24 mouse cellular contexts compared by ENCODE assay signal in the genomic region with DNA sequence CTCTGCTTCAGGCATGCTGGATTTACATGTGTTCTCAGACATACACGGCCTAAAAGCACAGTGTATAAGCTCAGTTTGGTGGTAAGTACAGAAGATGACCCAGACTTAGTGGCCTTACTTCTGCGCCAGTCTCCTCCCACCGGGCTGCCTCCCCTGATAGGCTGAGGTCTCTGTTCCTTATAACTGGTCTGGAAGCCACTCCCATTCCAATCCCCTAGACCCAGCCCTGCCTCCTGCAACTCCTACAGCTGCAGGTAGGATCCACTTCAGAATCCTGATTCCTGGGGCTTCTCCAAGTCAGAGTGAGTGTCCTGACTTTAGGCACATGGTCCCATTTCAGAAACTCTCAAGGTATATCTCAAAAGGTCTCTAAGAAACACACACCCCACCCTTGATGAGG. TPM values are rescaled to one million over a fixed set of nuclear protein-coding genes. Genes with fewer than 3 reads are reported as not detected.
DNase-seq lines count a peak whose midpoint lies in the region; ATAC-seq and TF ChIP-seq lines count a peak whose summit lies in the region.
"Had no signal": no experiment of that assay in that cellular context is flagged by ENCODE, and none has a peak within 500 bp of the region (broad histone marks: within the 10 kb centered on the region; RNA-seq: fewer than 3 reads in every experiment).

No protein-coding gene starts in this region.

- no peak for TF ChIP-seq CTCF in testis, adult 2 months (IDR thresholded peaks at IDR 0.05; ENCODE audit: control insufficient read depth, insufficient read depth, insufficient replicate concordance, low read depth, low read length)
- peak; percentile 11; the same call in 1 of the 2 replicates for TF ChIP-seq CTCF in intestine, postnatal 0 days (IDR thresholded peaks at IDR 0.05; ENCODE audit: low read depth)
- no peak for TF ChIP-seq CTCF in heart, adult 2 months (IDR thresholded peaks at IDR 0.05)

- no peaks in the 10 kb centered on the region for H3K9me3 ChIP-seq in intestine, postnatal 0 days (ENCODE audit: control insufficient read depth)
- H3K9me3 ChIP-seq: embryonic facial prominence, embryonic 13.5 days; forebrain, embryonic 12.5 days; G1E; heart, embryonic 10.5 days; heart, embryonic 15.5 days; hindbrain, embryonic 10.5 days had no signal

- no peaks in the 10 kb centered on the region for H3K27me3 ChIP-seq in testis, adult 2 months (ENCODE audit: control insufficient read depth, insufficient read depth, low read length)
- H3K27me3 ChIP-seq in intestine, postnatal 0 days (replicated peaks; ENCODE audit: control insufficient read depth, insufficient read depth, low read length), result no peaks in the 10 kb centered on the region
- no peaks in the 10 kb centered on the region for H3K27me3 ChIP-seq in heart, adult 2 months (ENCODE audit: control insufficient read depth, insufficient read depth, low read length)
- H3K27me3 ChIP-seq: embryonic facial prominence, embryonic 13.5 days; heart, embryonic 15.5 days had no signal

- H3K79me2 ChIP-seq in heart, adult 2 months (replicated peaks; ENCODE audit: control insufficient read depth, insufficient read depth, low read length), result no peaks in the 10 kb centered on the region

- intact Hi-C loops in heart, adult 2 months (cut with DNase I), result no loop called here

- TF ChIP-seq EP300 in heart, adult 2 months (IDR thresholded peaks at IDR 0.05; ENCODE audit: insufficient read depth, low read depth, low read length), result no peak

- H3K27ac ChIP-seq in testis, adult 2 months (ENCODE audit: control insufficient read depth, insufficient read depth, low read depth, low read length), result no peak overlapping the region
- peak overlapping the region; percentile 36 for H3K27ac ChIP-seq in intestine, postnatal 0 days (ENCODE audit: low read depth, low read length)
- H3K27ac ChIP-seq in heart, adult 2 months, result no peak overlapping the region
- H3K27ac ChIP-seq: embryonic facial prominence, embryonic 13.5 days; forebrain, embryonic 12.5 days; heart, embryonic 10.5 days; heart, embryonic 15.5 days; hindbrain, embryonic 10.5 days; hindbrain, embryonic 14.5 days had no signal

- no peak for TF ChIP-seq POLR2A in testis, adult 2 months (IDR thresholded peaks at IDR 0.05; ENCODE audit: control insufficient read depth, low read depth, low read length)
- TF ChIP-seq POLR2A in heart, adult 2 months (IDR thresholded peaks at IDR 0.05; ENCODE audit: insufficient read depth, low read depth, low read length), result no peak

- ATAC-seq in common myeloid progenitor, adult 5-6 weeks (replicated peaks; ENCODE audit: low read depth, poor library complexity, severe bottlenecking), result 0 out of 2 replicates have a peak, but pooled peaks have one; percentile 27
- ATAC-seq in intestine, postnatal 0 days, result 0 out of 2 replicates have a peak, but pooled peaks have one; percentile 21
- ATAC-seq: activated CD4-positive, CD25-positive, alpha-beta regulatory T cell, adult 4 months; CD4-positive, CD25-positive, alpha-beta regulatory T cell, adult 4 months; forebrain, embryonic 16.5 days had no signal

- peaks cover 5% of the 10 kb centered on the region for H3K4me1 ChIP-seq in testis, adult 2 months (ENCODE audit: control insufficient read depth, insufficient read depth, low read length)
- H3K4me1 ChIP-seq in intestine, postnatal 0 days (replicated peaks; ENCODE audit: control insufficient read depth, insufficient read depth, low read length), result no peaks in the 10 kb centered on the region; the same call in 1 of the 2 replicates
- no peaks in the 10 kb centered on the region for H3K4me1 ChIP-seq in heart, adult 2 months (ENCODE audit: control insufficient read depth, insufficient read depth, low read length)

- H3K9ac ChIP-seq in intestine, postnatal 0 days (ENCODE audit: low read depth, low read length), result no peak overlapping the region
- H3K9ac ChIP-seq in heart, adult 2 months (ENCODE audit: low read depth, low read length), result no peak overlapping the region
- H3K9ac ChIP-seq: embryonic facial prominence, embryonic 13.5 days; forebrain, embryonic 12.5 days; heart, embryonic 15.5 days; hindbrain, embryonic 14.5 days had no signal

- 47% methylated on average over 3 of the region's 3 CpGs for WGBS in intestine, postnatal 0 days
- WGBS in heart, adult 2 months, result 74% methylated on average over 3 of the region's 3 CpGs

- no peaks in the 10 kb centered on the region for H3K36me3 ChIP-seq in testis, adult 2 months (ENCODE audit: control insufficient read depth, insufficient read depth, low read length)
- no peaks in the 10 kb centered on the region for H3K36me3 ChIP-seq in intestine, postnatal 0 days (ENCODE audit: control insufficient read depth, insufficient read depth)
- H3K36me3 ChIP-seq in heart, adult 2 months (ENCODE audit: control insufficient read depth, insufficient read depth, low read length), result no peaks in the 10 kb centered on the region
- H3K36me3 ChIP-seq: embryonic facial prominence, embryonic 13.5 days; forebrain, embryonic 12.5 days; G1E; heart, embryonic 10.5 days; heart, embryonic 15.5 days; hindbrain, embryonic 10.5 days had no signal

- H3K4me3 ChIP-seq in testis, adult 2 months (ENCODE audit: control insufficient read depth, low read depth, low read length), result peak overlapping the region; percentile 90; the same call in 1 of the 2 replicates
- no peak overlapping the region for H3K4me3 ChIP-seq in intestine, postnatal 0 days (ENCODE audit: low read depth, low read length)
- H3K4me3 ChIP-seq in heart, adult 2 months, result no peak overlapping the region
- H3K4me3 ChIP-seq: embryonic facial prominence, embryonic 13.5 days; forebrain, embryonic 12.5 days; heart, embryonic 10.5 days; heart, embryonic 15.5 days; hindbrain, embryonic 10.5 days had no signal

- no peak overlapping the region; the same call in 1 of the 2 replicates for H3K4me2 ChIP-seq in intestine, postnatal 0 days (replicated peaks; ENCODE audit: low read depth)
- H3K4me2 ChIP-seq: embryonic facial prominence, embryonic 13.5 days; forebrain, embryonic 12.5 days; heart, embryonic 15.5 days; hindbrain, embryonic 14.5 days had no signal

- DNase-seq in testis, postnatal 14 days (ENCODE audit: low spot score), result no peak
- no peak for DNase-seq in heart, adult 2 months
- no peak for DNase-seq in thymus, postnatal 25 days
- DNase-seq in spleen, postnatal 4 days (ENCODE audit: low spot score in 2 of 2), result no peak
- DNase-seq: B cell, adult 2 months; cerebellum, adult 11-12 months; cerebellum, adult 9-10 months; cerebellum, postnatal 25 days; gastrocnemius, postnatal 10 days; heart, postnatal 14 days; kidney, adult 18-20 months had no signal

RNA-seq across cellular contexts. Expression of a gene that starts 11.8 kb away (rescaled TPM):
- polyA plus RNA-seq in testis, adult 2 months (2012; rRNA removed), result 9.3 and 21.3 TPM in 2 replicates
- 0.78 and 0.87 TPM in 2 replicates for total RNA-seq in common myeloid progenitor, adult 5-6 weeks (2017)
- 593 and 673 TPM in 2 replicates for polyA plus RNA-seq in intestine, postnatal 0 days (2015; fragmentation: Nextera tagmentation; extraction: Ambion mirVana)
- total RNA-seq in heart, adult 2 months (2021), result 1 to 10 TPM; 5.6 to 7.5 TPM
- polyA plus RNA-seq in heart, adult 2 months (2012; rRNA removed), result 9.0 and 29.3 TPM in 2 replicates
- polyA plus RNA-seq: G1E had no signal

RNA-seq across cellular contexts. Expression of a gene that starts 35.2 kb away (rescaled TPM):
- polyA plus RNA-seq in testis, adult 2 months (2012; rRNA removed), result 79.0 and 90.5 TPM in 2 replicates
- 294 and 313 TPM in 2 replicates for total RNA-seq in common myeloid progenitor, adult 5-6 weeks (2017)
- 3,066 and 3,164 TPM in 2 replicates for polyA plus RNA-seq in intestine, postnatal 0 days (2015; fragmentation: Nextera tagmentation; extraction: Ambion mirVana)
- 100 to 1,000 TPM; 251 to 264 TPM for total RNA-seq in heart, adult 2 months (2021)
- 327 and 335 TPM in 2 replicates for polyA plus RNA-seq in heart, adult 2 months (2012; rRNA removed)

RNA-seq across cellular contexts. Expression of a gene that starts 35.3 kb away (rescaled TPM):
- polyA plus RNA-seq in testis, adult 2 months (2012; rRNA removed), result 5.6 and 8.4 TPM in 2 replicates
- 4.1 and 12.9 TPM in 2 replicates for total RNA-seq in common myeloid progenitor, adult 5-6 weeks (2017)
- 8.2 and 8.7 TPM in 2 replicates for polyA plus RNA-seq in intestine, postnatal 0 days (2015; fragmentation: Nextera tagmentation; extraction: Ambion mirVana)
- 1 to 10 TPM; 5.2 to 5.8 TPM for total RNA-seq in heart, adult 2 months (2021)
- 2.5 and 4.8 TPM in 2 replicates for polyA plus RNA-seq in heart, adult 2 months (2012; rRNA removed)

Comparison
In these comparisons a context has a peak if more than half of its experiments do, and no peak if none do; other contexts are left out.
1. RNA of a gene that starts 11.8 kb away (polyA plus RNA-seq): 593 to 673 TPM in intestine, postnatal 0 days; 9.3 to 21.3 TPM in testis, adult 2 months and 9.0 to 29.3 TPM in heart, adult 2 months; every median in the first group is over 10 times any median in the second.